Mouse (Mus musculus): Measurements from ENCODE around the gene Mroh2a. TPM values are rescaled to one million over a fixed set of nuclear protein-coding genes. Genes with fewer than 3 reads are reported as not detected.

Mroh2a gene
- polyA plus RNA-seq, 1 experiment from 2014 or later: 0.88 TPM

DNA sequence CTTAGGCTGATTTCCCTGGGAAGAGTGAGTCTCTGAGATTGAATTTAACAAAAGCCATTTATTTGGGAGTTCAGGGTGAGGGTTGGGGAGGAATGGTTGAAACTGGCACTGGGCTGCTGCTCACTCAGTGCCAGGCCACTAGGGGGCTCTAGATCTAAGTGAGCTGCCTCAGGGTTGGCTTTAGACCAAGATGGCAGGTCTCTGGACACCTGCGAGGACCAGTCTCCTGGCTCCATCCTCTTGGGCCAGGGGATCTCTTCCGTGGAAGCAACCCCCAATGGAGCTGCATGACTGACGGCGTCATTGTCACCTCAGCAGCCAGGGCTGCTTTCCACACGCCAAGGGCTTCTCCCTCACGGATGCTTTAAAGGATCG, 58.1 kb downstream of the Mroh2a start:
- Histone ChIP-seq H3K27me3 (no peaks in the 10 kb centered on the region), H3K4me2 (replicated peaks) (no peak overlapping the region), H3K9me3 (peaks cover 38% of the 10 kb centered on the region), H3K27ac (replicated peaks) (no peak overlapping the region), H3K4me1 (no peaks in the 10 kb centered on the region), H3K4me3 (no peak overlapping the region), H3K9ac (replicated peaks) (no peak overlapping the region), H3K36me3 (no peaks in the 10 kb centered on the region)
- 66% methylated on average over 7 of the region's 7 CpGs for WGBS
- ATAC-seq (replicated peaks): no peak

DNA sequence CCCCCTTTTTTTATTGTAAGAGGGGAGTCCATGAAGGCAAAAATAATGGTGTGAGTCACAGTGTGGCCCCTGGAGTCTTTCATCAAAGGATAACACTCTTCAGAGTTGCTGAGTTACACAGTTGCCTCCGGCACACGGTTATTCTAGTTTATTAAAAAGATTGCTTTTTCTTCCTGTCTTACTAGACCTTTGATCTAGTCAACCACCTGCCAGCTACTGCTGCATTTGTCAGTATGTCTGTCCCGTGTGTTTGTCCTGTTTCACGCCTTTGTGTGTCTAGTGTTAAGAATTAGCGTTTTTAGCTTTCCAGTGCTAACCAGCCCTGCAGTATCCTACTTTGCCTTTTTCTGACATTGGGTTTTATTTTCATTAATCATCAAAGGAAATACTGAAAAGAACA, 58.9 kb downstream of the Mroh2a start:
- Histone ChIP-seq H3K27ac (replicated peaks) (no peak overlapping the region), H3K9me3 (peaks cover 43% of the 10 kb centered on the region), H3K4me3 (no peak overlapping the region), H3K4me2 (replicated peaks) (no peak overlapping the region), H3K4me1 (no peaks in the 10 kb centered on the region), H3K27me3 (no peaks in the 10 kb centered on the region), H3K36me3 (no peaks in the 10 kb centered on the region), H3K9ac (replicated peaks) (no peak overlapping the region)
- no peak for ATAC-seq (replicated peaks)
- 72% methylated on average over 5 of the region's 5 CpGs for WGBS

DNA sequence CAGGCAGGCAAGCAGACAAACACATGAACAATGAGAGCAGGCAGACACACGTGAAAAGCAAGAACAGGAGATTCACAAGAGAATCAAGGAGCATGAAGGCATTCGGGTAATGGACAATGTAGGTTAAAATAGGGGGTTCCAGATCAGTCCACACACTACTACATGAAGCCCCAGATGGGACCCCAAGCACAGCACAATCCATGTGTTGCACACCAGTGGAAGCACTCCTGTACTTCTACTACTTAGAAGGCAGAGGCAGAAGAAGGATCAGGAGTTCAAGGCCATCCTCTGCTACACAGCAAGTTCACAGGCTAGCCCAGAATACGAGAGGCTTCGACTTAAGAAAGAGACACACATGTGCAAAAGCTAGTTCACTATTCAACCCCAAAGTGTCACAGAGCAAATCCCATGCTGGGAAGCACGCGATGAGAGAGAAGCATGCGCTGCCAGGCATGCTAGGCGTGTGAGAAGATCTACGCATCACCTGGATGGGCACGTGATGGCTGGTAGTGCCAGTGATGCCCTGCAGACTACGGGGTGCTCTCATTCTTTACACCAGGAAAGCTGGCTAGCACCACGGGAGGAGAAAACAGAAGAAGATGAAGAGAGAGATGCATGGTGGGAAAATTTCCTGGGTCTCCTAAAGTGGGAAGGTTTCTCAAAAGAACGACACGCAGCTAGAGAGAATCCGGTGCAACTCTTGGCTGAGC, 59.5 kb downstream of the Mroh2a start:
- H3K27me3 ChIP-seq: no peaks in the 10 kb centered on the region
- no peak overlapping the region for H3K4me3 ChIP-seq
- no peak overlapping the region for H3K4me2 ChIP-seq (replicated peaks)
- 84% methylated on average over 15 of the region's 15 CpGs for WGBS
- H3K9me3 ChIP-seq: peaks cover 47% of the 10 kb centered on the region
- no peaks in the 10 kb centered on the region for H3K36me3 ChIP-seq
- no peaks in the 10 kb centered on the region for H3K4me1 ChIP-seq
- no peak overlapping the region for H3K27ac ChIP-seq (replicated peaks)
- H3K9ac ChIP-seq (replicated peaks): no peak overlapping the region
- ATAC-seq (replicated peaks): no peak

DNA sequence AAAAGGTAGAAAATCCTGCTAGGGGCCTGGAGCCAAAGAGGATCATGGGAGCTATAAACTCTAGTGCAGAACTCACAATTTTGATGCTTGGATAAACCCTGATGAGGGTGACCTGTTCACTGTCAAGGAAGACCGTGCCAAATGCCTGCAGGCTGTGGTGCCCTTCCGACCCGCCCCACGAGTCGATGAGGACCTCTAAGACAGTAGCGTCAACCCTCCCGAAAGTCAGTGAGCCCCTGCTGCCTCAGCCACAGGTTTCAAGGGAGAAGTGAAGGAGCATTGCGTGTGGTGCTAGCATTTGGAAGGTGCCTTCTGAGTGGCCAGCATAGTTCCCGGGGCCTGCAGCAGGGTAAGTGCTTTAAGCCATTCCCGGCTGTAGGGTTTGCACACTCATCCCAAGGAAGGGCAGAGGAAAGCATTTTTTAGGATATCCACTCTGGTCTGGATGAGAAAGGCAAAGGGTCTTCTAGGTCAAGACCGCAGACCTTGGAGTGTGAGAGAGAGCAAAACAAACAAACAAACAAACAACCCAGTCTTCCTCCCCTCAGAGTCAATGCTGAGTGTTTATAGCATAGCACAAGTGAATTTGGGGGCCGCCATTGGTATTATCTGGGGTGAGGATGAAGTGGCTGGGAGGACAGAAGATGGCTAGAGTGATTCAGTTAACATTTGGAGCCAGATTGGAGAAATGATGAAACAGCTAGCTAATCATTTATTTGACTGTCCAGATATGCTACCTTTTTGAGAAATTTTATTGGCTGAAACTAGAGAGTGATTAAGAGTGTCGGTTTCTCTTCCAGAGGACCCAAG, 60.3 kb downstream of the Mroh2a start:
- H3K27me3 ChIP-seq: no peaks in the 10 kb centered on the region
- 76% methylated on average over 13 of the region's 13 CpGs for WGBS
- H3K4me3 ChIP-seq: no peak overlapping the region
- H3K4me1 ChIP-seq: no peaks in the 10 kb centered on the region
- no peaks in the 10 kb centered on the region for H3K36me3 ChIP-seq
- ATAC-seq (replicated peaks): no peak
- H3K9me3 ChIP-seq: peaks cover 50% of the 10 kb centered on the region
- H3K9ac ChIP-seq (replicated peaks): no peak overlapping the region
- no peak overlapping the region for H3K4me2 ChIP-seq (replicated peaks)
- no peak overlapping the region for H3K27ac ChIP-seq (replicated peaks)

DNA sequence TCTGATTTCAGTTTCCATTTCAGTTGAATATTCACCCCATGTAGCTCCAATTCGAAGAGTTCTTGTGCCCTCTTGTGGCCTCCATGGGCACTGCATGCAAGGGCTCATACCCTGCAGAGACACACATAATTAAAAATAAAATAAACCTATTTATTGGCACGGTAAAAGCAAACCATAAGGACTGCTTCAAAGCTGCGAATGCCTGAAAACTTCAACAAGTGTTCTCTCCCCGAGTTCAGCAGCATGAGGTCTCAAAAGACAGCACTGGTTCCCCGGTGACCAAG, 60.9 kb downstream of the Mroh2a start:
- 39% methylated on average over 5 of the region's 5 CpGs for WGBS
- no peak overlapping the region for H3K27ac ChIP-seq (replicated peaks)
- H3K4me1 ChIP-seq: no peaks in the 10 kb centered on the region
- H3K4me3 ChIP-seq: no peak overlapping the region
- no peaks in the 10 kb centered on the region for H3K36me3 ChIP-seq
- no peaks in the 10 kb centered on the region for H3K27me3 ChIP-seq
- no peak for ATAC-seq (replicated peaks)
- H3K9ac ChIP-seq (replicated peaks): no peak overlapping the region
- H3K9me3 ChIP-seq: peaks cover 51% of the 10 kb centered on the region
- H3K4me2 ChIP-seq (replicated peaks): no peak overlapping the region

DNA sequence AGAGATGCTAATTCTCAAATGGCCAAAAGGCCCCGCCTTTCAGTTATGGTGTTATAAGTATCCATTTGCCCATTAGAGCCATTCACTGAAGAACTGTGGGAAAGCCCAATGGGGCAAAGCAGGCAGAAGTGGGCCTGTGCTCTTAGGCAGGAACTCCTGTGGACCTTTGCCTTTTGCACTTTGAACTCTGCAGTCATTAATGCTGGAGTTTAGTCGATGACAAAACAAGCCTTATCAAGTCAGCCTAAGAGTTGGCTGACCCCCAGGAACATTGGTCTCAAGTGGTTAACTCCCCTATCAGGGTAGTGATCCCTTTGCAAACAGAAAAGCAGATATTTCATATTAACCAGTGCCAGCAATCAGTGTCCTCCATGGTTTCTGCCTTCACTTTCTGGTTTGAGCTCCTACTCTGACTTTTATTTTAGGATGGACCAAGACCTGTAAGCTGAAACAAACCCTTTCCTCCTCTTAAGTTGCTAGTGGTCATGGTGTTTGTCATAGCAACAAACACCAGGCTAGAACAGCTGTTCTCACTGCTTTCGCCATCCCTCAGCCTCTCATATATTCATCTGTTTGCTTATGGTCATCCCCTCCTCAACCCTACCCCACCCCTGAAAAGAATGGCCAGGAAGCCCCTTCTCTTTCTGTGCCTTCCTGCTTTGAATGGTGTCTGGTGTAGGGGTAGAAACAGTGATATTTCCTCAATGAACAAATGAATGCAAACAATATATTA, 61.4 kb downstream of the Mroh2a start:
- Histone ChIP-seq H3K4me1 (no peaks in the 10 kb centered on the region), H3K4me3 (no peak overlapping the region), H3K9ac (replicated peaks) (no peak overlapping the region), H3K27ac (replicated peaks) (no peak overlapping the region), H3K9me3 (peaks cover 51% of the 10 kb centered on the region), H3K4me2 (replicated peaks) (no peak overlapping the region), H3K27me3 (no peaks in the 10 kb centered on the region), H3K36me3 (no peaks in the 10 kb centered on the region)
- WGBS: 48% methylated on average over 3 of the region's 3 CpGs
- ATAC-seq (replicated peaks): no peak

DNA sequence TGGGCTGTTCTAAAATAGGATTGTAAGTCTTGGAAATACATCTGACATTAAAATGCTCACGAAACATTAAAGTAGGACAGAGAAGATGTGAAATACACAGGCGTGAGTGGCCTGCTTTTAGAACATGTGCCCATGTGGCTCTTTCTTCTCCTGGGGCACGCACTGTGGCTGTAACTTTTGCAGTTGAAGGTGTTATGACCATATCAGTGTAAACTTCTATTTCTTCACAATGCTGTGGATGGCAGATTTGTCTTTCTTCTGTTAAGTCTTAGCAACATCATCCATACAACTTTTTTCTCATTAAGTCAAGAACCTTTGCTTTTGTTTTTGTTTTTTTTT, 62.0 kb downstream of the Mroh2a start:
- H3K27ac ChIP-seq (replicated peaks): no peak overlapping the region
- H3K9me3 ChIP-seq: peaks cover 49% of the 10 kb centered on the region
- no peak overlapping the region for H3K4me3 ChIP-seq
- H3K4me1 ChIP-seq: no peaks in the 10 kb centered on the region
- ATAC-seq (replicated peaks): no peak
- no peaks in the 10 kb centered on the region for H3K27me3 ChIP-seq
- H3K36me3 ChIP-seq: no peaks in the 10 kb centered on the region
- 77% methylated on average over 3 of the region's 3 CpGs for WGBS
- H3K9ac ChIP-seq (replicated peaks): no peak overlapping the region
- H3K4me2 ChIP-seq (replicated peaks): no peak overlapping the region

DNA sequence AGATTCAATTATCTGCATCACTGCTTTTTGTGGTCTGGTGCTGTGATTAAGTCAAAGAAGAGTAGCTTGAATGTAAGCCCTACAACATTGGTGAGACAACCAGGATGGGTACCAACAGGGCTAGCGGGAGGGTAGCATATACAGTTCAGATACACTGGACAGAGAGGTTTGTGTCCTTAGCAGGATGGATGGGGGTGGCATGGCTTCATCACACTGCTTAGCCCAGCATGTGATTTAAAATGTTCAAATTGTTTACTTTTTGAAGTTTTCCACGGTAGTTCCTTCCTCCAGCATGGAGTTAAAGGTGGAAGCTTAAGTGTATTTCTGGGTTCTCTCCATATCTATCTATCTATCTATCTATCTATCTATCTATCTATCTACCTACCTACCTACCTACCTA, 62.4 kb downstream of the Mroh2a start:
- H3K4me1 ChIP-seq: no peaks in the 10 kb centered on the region
- WGBS: 54% methylated on average over 2 of the region's 2 CpGs
- no peak overlapping the region for H3K4me2 ChIP-seq (replicated peaks)
- H3K27ac ChIP-seq (replicated peaks): no peak overlapping the region
- no peak overlapping the region for H3K4me3 ChIP-seq
- ATAC-seq (replicated peaks): no peak
- H3K9me3 ChIP-seq: peaks cover 45% of the 10 kb centered on the region
- no peaks in the 10 kb centered on the region for H3K36me3 ChIP-seq
- H3K27me3 ChIP-seq: no peaks in the 10 kb centered on the region
- H3K9ac ChIP-seq (replicated peaks): no peak overlapping the region

DNA sequence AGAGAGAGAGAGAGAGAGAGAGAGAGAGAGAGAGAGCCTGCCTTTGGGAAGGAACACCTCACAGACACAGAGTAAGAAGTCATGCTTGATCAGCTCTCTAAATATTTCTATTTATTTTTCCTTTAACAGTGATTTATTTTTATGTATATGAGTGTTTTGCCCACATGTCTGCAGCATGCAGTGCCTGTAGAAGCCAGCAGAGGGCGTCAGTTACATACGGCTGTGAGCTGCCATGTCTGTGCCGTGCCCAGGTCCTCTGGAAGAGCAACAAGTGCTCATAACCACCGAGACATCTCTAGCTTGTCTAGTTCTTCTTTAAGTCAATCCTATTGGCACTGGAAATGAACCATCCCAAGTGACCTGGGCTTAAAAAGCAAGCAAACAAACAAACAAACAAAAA, 63.1 kb downstream of the Mroh2a start:
- Histone ChIP-seq H3K27ac (replicated peaks) (no peak overlapping the region), H3K4me2 (replicated peaks) (no peak overlapping the region), H3K4me1 (no peaks in the 10 kb centered on the region), H3K9ac (replicated peaks) (no peak overlapping the region), H3K4me3 (no peak overlapping the region), H3K9me3 (peaks cover 45% of the 10 kb centered on the region), H3K27me3 (no peaks in the 10 kb centered on the region), H3K36me3 (no peaks in the 10 kb centered on the region)
- 39% methylated on average over 4 of the region's 4 CpGs for WGBS
- ATAC-seq (replicated peaks): no peak

DNA sequence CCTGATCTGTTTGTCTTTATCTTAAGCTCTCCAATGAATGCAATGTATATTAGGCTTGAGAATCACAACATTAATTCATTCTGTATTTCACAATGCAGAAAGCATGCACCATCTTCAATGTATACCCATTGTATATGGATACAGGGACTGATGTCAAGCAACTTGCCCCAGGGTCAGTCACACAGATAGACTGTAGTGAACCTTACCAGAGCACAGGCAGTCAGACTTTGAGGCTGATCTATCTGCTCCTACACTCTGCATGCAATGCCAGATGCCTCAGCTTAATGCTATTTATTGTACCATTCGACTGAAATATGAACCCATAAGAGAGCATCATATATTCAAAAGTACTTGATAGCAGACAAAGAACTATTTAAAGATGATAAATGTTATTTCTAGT, 63.7 kb downstream of the Mroh2a start:
- Histone ChIP-seq H3K4me3 (no peak overlapping the region), H3K27ac (replicated peaks) (no peak overlapping the region), H3K4me1 (no peaks in the 10 kb centered on the region), H3K36me3 (no peaks in the 10 kb centered on the region), H3K27me3 (no peaks in the 10 kb centered on the region), H3K4me2 (replicated peaks) (no peak overlapping the region), H3K9me3 (peaks cover 43% of the 10 kb centered on the region), H3K9ac (replicated peaks) (no peak overlapping the region)
- 72% methylated on average over 1 of the region's 1 CpGs for WGBS
- no peak for ATAC-seq (replicated peaks)

DNA sequence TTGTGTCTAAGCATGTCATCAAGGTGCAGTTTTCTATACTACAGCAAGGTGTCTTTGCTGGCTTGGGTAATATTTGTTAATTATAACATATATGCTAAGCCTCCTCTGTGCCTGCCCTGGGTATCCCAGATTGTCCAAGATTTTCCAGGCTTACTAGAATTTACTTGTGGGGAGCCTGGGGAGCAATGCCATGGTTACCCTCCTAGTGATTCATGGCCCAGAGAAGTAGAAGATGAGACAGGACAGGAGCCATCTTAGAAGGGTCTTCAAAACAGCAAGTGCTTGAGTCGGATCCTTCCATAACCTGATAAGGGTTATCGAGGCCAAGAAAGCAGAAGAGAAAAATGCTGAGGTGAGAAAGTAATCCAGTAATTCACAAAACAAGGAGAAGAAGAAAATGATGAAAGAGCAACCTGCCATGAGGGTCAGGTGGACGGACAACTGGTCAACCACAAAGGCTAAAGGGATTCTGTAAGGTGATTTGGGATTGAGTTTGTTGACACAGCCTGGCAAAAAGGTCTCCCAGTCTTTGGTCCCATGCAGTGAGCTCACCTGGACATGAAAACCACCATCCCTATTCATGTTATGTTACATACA, 64.7 kb downstream of the Mroh2a start:
- ATAC-seq (replicated peaks): no peak
- WGBS: 66% methylated on average over 3 of the region's 3 CpGs
- Histone ChIP-seq H3K27ac (replicated peaks) (no peak overlapping the region), H3K9ac (replicated peaks) (no peak overlapping the region), H3K27me3 (no peaks in the 10 kb centered on the region), H3K9me3 (peaks cover 53% of the 10 kb centered on the region), H3K36me3 (no peaks in the 10 kb centered on the region), H3K4me1 (no peaks in the 10 kb centered on the region), H3K4me3 (no peak overlapping the region), H3K4me2 (replicated peaks) (no peak overlapping the region)

DNA sequence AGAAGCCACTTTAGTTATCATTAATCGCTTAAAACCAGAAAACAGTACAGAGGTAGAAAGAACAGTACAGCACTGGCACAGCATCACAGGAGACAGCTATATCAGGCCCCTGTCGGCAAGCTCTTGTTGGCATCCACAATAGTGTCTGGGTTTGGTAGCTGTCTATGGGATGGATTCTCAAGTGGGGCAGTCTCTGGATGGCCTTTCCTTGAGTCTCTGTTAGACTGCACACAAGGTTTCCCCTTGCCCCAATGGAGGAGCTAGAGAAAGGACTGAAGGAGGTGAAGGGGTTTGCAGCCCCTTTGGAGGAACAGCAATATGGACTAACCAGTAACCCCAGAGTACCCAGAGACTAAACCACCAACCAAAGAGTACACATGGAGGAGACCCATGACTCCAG, 65.3 kb downstream of the Mroh2a start:
- Histone ChIP-seq H3K27me3 (no peaks in the 10 kb centered on the region), H3K9ac (replicated peaks) (no peak overlapping the region), H3K36me3 (no peaks in the 10 kb centered on the region), H3K9me3 (peaks cover 54% of the 10 kb centered on the region), H3K4me2 (replicated peaks) (no peak overlapping the region), H3K4me1 (no peaks in the 10 kb centered on the region), H3K27ac (replicated peaks) (no peak overlapping the region), H3K4me3 (no peak overlapping the region)
- no peak for ATAC-seq (replicated peaks)
- 52% methylated on average over 2 of the region's 2 CpGs for WGBS

Measured in forebrain, embryonic 15.5 days (tissue).